Comparison of ENCODE assay signal across 22 mouse cellular contexts in the genomic region with DNA sequence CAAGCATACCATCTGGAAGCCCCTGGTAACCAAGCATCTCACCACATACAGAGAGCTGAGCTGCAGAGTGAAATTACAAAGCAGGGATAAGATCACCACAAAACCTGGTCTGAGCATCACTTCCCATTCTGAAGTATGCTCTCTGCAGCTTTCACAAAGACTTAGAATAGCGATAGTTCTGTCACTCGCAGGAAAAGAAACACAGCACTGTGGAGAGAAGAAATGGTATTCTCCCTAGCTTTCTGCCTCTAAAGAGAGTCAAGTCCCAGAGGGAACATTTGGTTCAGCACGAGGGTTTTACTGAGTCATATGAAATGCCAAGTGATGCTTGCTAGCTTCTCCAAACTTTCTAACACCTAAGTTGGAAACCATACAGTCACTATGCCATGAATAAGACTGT. TPM values are rescaled to one million over a fixed set of nuclear protein-coding genes. Genes with fewer than 3 reads are reported as not detected.
DNase-seq lines count a peak whose midpoint lies in the region; ATAC-seq and TF ChIP-seq lines count a peak whose summit lies in the region.
"Had no signal": no experiment of that assay in that cellular context is flagged by ENCODE, and none has a peak within 500 bp of the region (broad histone marks: within the 10 kb centered on the region; RNA-seq: fewer than 3 reads in every experiment).

No protein-coding gene starts in this region.

- TF ChIP-seq POLR2A in MEL (IDR thresholded peaks at IDR 0.05; ENCODE audit: control insufficient read depth in 1 of 2, insufficient read depth in 1 of 2, low read depth in 1 of 2, low read length in 2 of 2, poor library complexity in 1 of 2): no peak

- no peak for DNase-seq in frontal cortex, postnatal 10 days (ENCODE audit: low spot score in 2 of 2)
- DNase-seq in thymus, postnatal 0 days (ENCODE audit: low spot score): peak; percentile 6
- DNase-seq in thymus, postnatal 25 days: no peak
- DNase-seq in MEL (ENCODE audit: low read depth, low spot score): peak; percentile 41
- DNase-seq in telencephalon, adult 2 months (ENCODE audit: low read depth, low spot score): peak; percentile 32
- DNase-seq in lung, postnatal 4 days: no peak
- DNase-seq in layer of hippocampus, postnatal 10 days (ENCODE audit: low spot score in 2 of 2): no peak
- DNase-seq: adrenal gland, adult 2 months; adrenal gland, postnatal 10 days; adrenal gland, postnatal 25 days; cerebellum, adult 11-12 months; cerebellum, adult 2 months; cerebellum, adult 9-10 months; cerebellum, postnatal 10 days; cerebellum, postnatal 25 days had no signal

- no peak overlapping the region for H3K4me3 ChIP-seq in MEL (ENCODE audit: control insufficient read depth in 1 of 2, insufficient read depth in 1 of 2, low read depth in 2 of 2, low read length in 2 of 2)
- H3K4me3 ChIP-seq: embryonic facial prominence, embryonic 10.5 days; embryonic facial prominence, embryonic 12.5 days; forebrain, embryonic 13.5 days had no signal

- TF ChIP-seq EP300 in MEL (IDR thresholded peaks at IDR 0.05; ENCODE audit: low read depth in 1 of 2, low read length in 2 of 2): no peak

- peaks cover 19 to 21% of the 10 kb centered on the region in 2 experiments for H3K4me1 ChIP-seq in MEL (ENCODE audit: control insufficient read depth in 1 of 2, insufficient read depth in 2 of 2, low read length in 2 of 2)
- H3K4me1 ChIP-seq: embryonic facial prominence, embryonic 10.5 days; embryonic facial prominence, embryonic 12.5 days; forebrain, embryonic 13.5 days had no signal

- peaks cover 0 to 17% of the 10 kb centered on the region in 2 experiments; a peak in 2 of 4 replicates for H3K36me3 ChIP-seq in MEL (ENCODE audit: control insufficient read depth in 1 of 2, insufficient read depth in 2 of 2, low read length in 2 of 2)

- no peaks in the 10 kb centered on the region; the same call in 1 of the 2 replicates for H3K79me2 ChIP-seq in MEL (ENCODE audit: control insufficient read depth, insufficient read depth, low read length, poor library complexity)

- H3K9me3 ChIP-seq in MEL (replicated peaks; ENCODE audit: insufficient read depth, low read length): no peaks in the 10 kb centered on the region
- H3K9me3 ChIP-seq: embryonic facial prominence, embryonic 10.5 days; embryonic facial prominence, embryonic 12.5 days; forebrain, embryonic 13.5 days; G1E had no signal

- H3K9ac ChIP-seq in MEL (ENCODE audit: control insufficient read depth, low read depth, low read length, poor library complexity, severe bottlenecking): no peak overlapping the region
- H3K9ac ChIP-seq: embryonic facial prominence, embryonic 12.5 days; forebrain, embryonic 13.5 days had no signal

- no peak overlapping the region for H3K27ac ChIP-seq in MEL (ENCODE audit: control insufficient read depth, low read depth, low read length)
- H3K27ac ChIP-seq: embryonic facial prominence, embryonic 10.5 days; embryonic facial prominence, embryonic 12.5 days; forebrain, embryonic 13.5 days had no signal

- TF ChIP-seq RAD21 in MEL (IDR thresholded peaks at IDR 0.05; ENCODE audit: low read depth, low read length): no peak

- no peak for TF ChIP-seq CTCF in MEL (IDR thresholded peaks at IDR 0.05 in 2 of 3, conservative IDR thresholded peaks at IDR 0.05 in 1 of 3; ENCODE audit: control insufficient read depth in 1 of 3, insufficient read depth in 1 of 3, low read depth in 2 of 3, low read length in 3 of 3, poor library complexity in 1 of 3, severe bottlenecking in 1 of 3)

- no peaks in the 10 kb centered on the region for H3K27me3 ChIP-seq in MEL (ENCODE audit: control insufficient read depth in 1 of 2, insufficient read depth in 2 of 2, low read length in 2 of 2)
- H3K27me3 ChIP-seq: embryonic facial prominence, embryonic 12.5 days; forebrain, embryonic 13.5 days had no signal

- ATAC-seq in frontal cortex, adult (ENCODE audit: low TSS enrichment): peak; percentile 85
- ATAC-seq: forebrain, embryonic 13.5 days; forebrain, embryonic 16.5 days had no signal

TF ChIP-seq in MEL, 35 proteins besides CTCF, POLR2A, EP300 and RAD21:
- TF ChIP-seq NRF1 (IDR thresholded peaks at IDR 0.05; ENCODE audit: insufficient read depth, low read depth, low read length, poor library complexity, severe bottlenecking) (no peak), ETS1 (IDR thresholded peaks at IDR 0.05; ENCODE audit: low read depth, low read length) (no peak), ZNF384 (IDR thresholded peaks at IDR 0.05; ENCODE audit: low read depth, low read length) (no peak), CHD2 (IDR thresholded peaks at IDR 0.05; ENCODE audit: low read length) (no peak), MAX (IDR thresholded peaks at IDR 0.05; ENCODE audit: low read length) (no peak), BHLHE40 (IDR thresholded peaks at IDR 0.05; ENCODE audit: borderline replicate concordance, low read depth, low read length) (no peak)

RNA-seq across cellular contexts. Expression of a gene that starts 17.6 kb away (rescaled TPM):
- polyA plus RNA-seq in thymus, postnatal 0 days (2015; fragmentation: Nextera tagmentation; extraction: Ambion mirVana): 67.6 and 82.6 TPM in 2 replicates
- total RNA-seq in MEL (2012; rRNA removed): 15.8 and 16.0 TPM in 2 replicates
- polyA plus RNA-seq in MEL (2012; ENCODE audit: insufficient read depth in 1 of 2, insufficient read length in 2 of 2, low read depth in 1 of 2, low replicate concordance in 2 of 2, missing spikeins in 1 of 2): 10 to 100 TPM in 1 of 2 experiments, not detected in 1; 22.1 TPM
- 10 to 100 TPM; 23.5 to 26.5 TPM for total RNA-seq in layer of hippocampus, postnatal 10 days (2021)

RNA-seq across cellular contexts. Expression of a gene that starts 38.6 kb away (rescaled TPM):
- 1.3 and 1.4 TPM in 2 replicates for polyA plus RNA-seq in thymus, postnatal 0 days (2015; fragmentation: Nextera tagmentation; extraction: Ambion mirVana)
- not detected in 2 replicates for total RNA-seq in MEL (2012; rRNA removed)
- polyA plus RNA-seq in MEL (2012; ENCODE audit: insufficient read depth in 1 of 2, insufficient read length in 2 of 2, low read depth in 1 of 2, low replicate concordance in 2 of 2, missing spikeins in 1 of 2): not detected
- under 1 TPM; 0.49 to 0.53 TPM for total RNA-seq in layer of hippocampus, postnatal 10 days (2021)
- polyA plus RNA-seq: C2C12, G1E had no signal

RNA-seq across cellular contexts. Expression of a gene that starts 44.4 kb away (rescaled TPM):
- polyA plus RNA-seq in thymus, postnatal 0 days (2015; fragmentation: Nextera tagmentation; extraction: Ambion mirVana): 2.8 and 3.3 TPM in 2 replicates
- 0.35 and 0.39 TPM in 2 replicates for total RNA-seq in MEL (2012; rRNA removed)
- polyA plus RNA-seq in MEL (2012; ENCODE audit: insufficient read depth in 1 of 2, insufficient read length in 2 of 2, low read depth in 1 of 2, low replicate concordance in 2 of 2, missing spikeins in 1 of 2): under 1 TPM in 1 of 2 experiments, not detected in 1; 0.97 TPM
- 10 to 100 TPM; 18.6 to 19.0 TPM for total RNA-seq in layer of hippocampus, postnatal 10 days (2021)

Comparison
In these comparisons a context has a peak if more than half of its experiments do, and no peak if none do; other contexts are left out.
1. DNase-seq: peak in thymus, postnatal 0 days (single experiment), MEL (single experiment) and telencephalon, adult 2 months (single experiment); none in frontal cortex, postnatal 10 days (0 of 2), thymus, postnatal 25 days (single experiment), lung, postnatal 4 days (0 of 2) and layer of hippocampus, postnatal 10 days (0 of 2).
2. RNA of a gene that starts 44.4 kb away (total RNA-seq): 18.6 to 19.0 TPM in layer of hippocampus, postnatal 10 days; 0.35 to 0.39 TPM in MEL; every median in the first group is over 10 times any median in the second.